Mouse (Mus musculus): ENCODE measurements around the gene Msto1. TPM values are rescaled to one million over a fixed set of nuclear protein-coding genes. Genes with fewer than 3 reads are reported as not detected.

Msto1 gene
- 8.8 and 9.1 TPM in 2 replicates for polyA plus RNA-seq (2012; rRNA removed)

DNA sequence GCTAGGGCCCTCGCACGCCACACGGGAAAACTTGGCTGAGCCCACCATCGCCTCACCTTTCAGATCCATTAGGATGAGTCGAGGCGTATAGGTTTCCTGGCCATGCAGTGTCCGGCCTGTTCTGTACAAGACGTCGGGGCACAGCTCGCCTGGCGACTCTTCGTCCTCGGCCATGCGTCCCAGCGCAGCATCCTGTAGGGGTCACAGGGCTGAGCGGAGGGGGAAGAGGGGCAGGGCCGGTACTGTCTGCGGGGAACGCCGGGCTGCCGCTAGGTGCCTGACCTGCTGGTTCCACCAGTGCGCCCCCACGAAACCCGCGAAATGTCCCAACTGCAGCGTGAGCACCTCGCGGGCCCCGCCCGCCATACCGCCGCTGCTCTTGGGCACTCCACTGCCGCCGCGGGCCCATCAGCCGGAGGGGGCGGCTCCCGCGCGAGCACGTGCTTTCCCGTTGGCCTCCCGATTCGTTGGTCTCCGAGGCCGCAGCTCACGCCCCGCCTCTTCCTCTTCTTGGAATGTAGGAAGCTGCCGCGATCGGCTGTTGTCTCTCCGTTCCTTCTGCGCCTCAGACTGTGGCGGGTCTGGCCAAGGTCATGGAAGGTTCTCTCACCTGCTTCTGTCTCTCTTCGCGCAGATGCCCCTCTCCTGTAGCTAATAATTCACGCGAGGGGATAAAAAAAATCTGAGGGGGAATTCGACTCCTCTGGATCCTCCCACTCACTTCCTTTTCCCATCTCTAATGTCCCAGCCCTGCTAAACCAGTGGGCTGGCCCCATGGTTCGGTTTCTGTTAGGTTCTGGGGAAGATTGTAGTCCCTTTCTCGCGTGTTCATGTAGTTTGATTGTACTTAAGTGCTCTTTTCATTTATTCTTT is at the start of gene Msto1:
Gene Msto1, minus strand, starts transcription at position 489 of the 873 bp plus-strand sequence.

DNA sequence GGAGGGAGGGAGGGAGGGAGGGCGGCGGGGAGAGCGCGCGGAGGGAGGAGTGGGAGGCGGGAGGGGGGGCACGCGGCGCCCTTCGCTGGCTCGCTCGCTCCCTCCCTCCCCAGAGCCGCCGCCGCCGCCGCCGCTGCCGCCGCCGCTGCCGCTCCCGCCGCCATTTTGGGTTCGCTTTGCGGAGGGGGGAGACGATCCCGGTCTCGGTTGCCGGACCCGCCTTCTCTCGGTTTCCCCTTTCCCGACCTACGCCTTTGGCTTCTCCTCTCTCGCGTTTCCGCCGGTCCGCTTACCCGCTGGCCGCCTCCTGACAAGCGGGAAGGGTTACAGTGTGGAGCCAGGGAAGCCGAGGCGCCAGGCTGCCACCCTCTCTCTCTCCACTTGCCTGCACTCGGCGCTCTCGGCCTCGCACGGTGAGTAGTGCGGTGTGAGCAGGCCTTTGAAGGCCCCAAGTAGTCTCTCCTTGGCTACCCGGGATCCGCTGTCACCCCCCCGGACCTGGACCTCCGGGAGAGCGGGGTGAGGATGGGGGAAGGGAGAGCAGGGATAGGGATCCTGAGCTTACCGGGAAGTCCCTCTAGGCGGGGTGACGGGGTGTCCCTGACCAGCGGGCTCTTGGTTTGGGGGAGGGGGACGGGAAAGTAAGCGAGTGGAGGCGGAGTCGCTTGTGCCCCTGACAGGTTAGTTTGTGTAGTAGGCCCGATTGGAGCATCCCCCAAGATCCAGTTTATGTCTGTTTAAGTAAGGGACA is 37.0 kb upstream of the Msto1 start, which contains the start of the genes Ash1l and Dap3:
Gene Ash1l, plus strand, starts transcription at position 47 of the 751 bp plus-strand sequence.
Gene Dap3, minus strand, starts transcription at position 606 of the 751 bp plus-strand sequence.

Other genes with a start within 250 kb of the Msto1 start
- gene Khdc4, start 228.2 kb downstream of the Msto1 start, polyA plus RNA-seq (2012; rRNA removed): 30.7 and 35.2 TPM in 2 replicates
- 22.1 and 22.6 TPM in 2 replicates for gene Rit1, start 197.2 kb downstream of the Msto1 start, polyA plus RNA-seq (2012; rRNA removed)
- gene Syt11, start 138.8 kb downstream of the Msto1 start, polyA plus RNA-seq (2012; rRNA removed): 0.48 and 0.50 TPM in 2 replicates
- gene Gon4l, start 78.8 kb downstream of the Msto1 start, polyA plus RNA-seq (2012; rRNA removed): 4.3 and 4.9 TPM in 2 replicates
- gene Ash1l, start 36.6 kb upstream of the Msto1 start, polyA plus RNA-seq (2012; rRNA removed): 3.3 and 3.8 TPM in 2 replicates
- 47.8 and 48.9 TPM in 2 replicates for gene Dap3, start 37.2 kb upstream of the Msto1 start, polyA plus RNA-seq (2012; rRNA removed)
- 3.9 and 4.8 TPM in 2 replicates for gene Rusc1, start 179.3 kb upstream of the Msto1 start, polyA plus RNA-seq (2012; rRNA removed)
- gene Gm43738, start 187.1 kb upstream of the Msto1 start, polyA plus RNA-seq (2012; rRNA removed): not detected in 2 replicates
- gene Fdps, start 188.0 kb upstream of the Msto1 start, polyA plus RNA-seq (2012; rRNA removed): 280 and 373 TPM in 2 replicates
- 90.2 and 91.0 TPM in 2 replicates for gene Pklr, start 222.1 kb upstream of the Msto1 start, polyA plus RNA-seq (2012; rRNA removed)
- gene Hcn3, start 246.2 kb upstream of the Msto1 start, polyA plus RNA-seq (2012; rRNA removed): 0.14 and 0.19 TPM in 2 replicates